Mouse (Mus musculus) heart, adult 11 months (tissue): ENCODE results near the gene Iqck.

Experiments used
- DNase-seq: peaks from one replicate; pipeline ENCODE4 v3.0.0; 2022

Iqck gene

GRCm38 (mm10) chr7:118852611-118853010 is 2.9 kb upstream of the Iqck start:
- DNase-seq, result peak; percentile 90

DNA sequence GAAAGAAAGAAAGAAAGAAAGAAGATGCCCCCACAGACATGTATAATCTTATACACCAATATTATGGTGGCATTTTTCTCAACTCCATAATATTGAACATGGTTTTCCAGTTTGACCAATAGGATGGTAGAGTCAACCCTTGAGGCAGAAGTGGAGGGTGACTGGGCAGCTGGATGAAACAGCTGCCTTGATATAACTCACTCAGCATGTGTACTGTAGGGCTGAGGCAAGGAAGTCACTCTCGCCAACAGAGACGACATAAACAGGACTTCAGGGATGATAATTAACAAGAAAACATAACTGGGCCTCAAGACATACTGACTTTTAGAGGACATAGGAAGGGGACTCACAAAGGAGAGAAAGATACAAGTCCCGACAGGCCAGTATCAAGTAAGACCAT is 946 bp upstream of the Iqck start:
- DNase-seq, result no peak

- DNase-seq, result no peak
Measured at GRCm38 (mm10) chr7:118855877-118856304, 339 bp downstream of the Iqck start, which contains the start of gene Knop1. Knop1 (minus strand) TSS chr7:118856254.

DNA sequence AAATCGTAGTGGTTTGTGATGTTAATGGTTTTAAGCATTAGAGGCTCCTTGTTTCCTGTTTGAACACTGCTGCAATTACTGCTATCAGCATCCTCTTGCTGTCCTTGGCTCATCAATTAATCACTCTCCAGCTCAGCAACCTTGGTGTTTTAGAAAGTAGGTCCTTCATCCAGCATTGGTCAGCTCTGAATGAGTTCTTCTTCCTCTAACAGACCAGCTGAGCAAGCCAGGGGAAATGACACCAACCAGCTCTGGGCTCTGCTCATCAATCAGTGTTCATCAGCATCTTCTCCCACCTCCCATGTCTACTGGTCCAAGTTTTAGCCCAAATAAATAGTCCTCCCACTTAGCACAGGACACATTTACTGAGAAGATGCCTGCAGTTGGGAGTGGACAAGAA is 3.1 kb downstream of the Iqck start:
- no peak for DNase-seq

- no peak for DNase-seq
Measured at GRCm38 (mm10) chr7:118865362-118865761, 9.8 kb downstream of the Iqck start.

- DNase-seq, result peak; percentile 24
Measured at GRCm38 (mm10) chr7:118879466-118880029, 24.0 kb downstream of the Iqck start.

- DNase-seq, result peak; percentile 10
Measured at GRCm38 (mm10) chr7:118883957-118884356, 28.4 kb downstream of the Iqck start.

GRCm38 (mm10) chr7:118884969-118885368 is 29.4 kb downstream of the Iqck start:
- DNase-seq, result peak; percentile 52

DNA sequence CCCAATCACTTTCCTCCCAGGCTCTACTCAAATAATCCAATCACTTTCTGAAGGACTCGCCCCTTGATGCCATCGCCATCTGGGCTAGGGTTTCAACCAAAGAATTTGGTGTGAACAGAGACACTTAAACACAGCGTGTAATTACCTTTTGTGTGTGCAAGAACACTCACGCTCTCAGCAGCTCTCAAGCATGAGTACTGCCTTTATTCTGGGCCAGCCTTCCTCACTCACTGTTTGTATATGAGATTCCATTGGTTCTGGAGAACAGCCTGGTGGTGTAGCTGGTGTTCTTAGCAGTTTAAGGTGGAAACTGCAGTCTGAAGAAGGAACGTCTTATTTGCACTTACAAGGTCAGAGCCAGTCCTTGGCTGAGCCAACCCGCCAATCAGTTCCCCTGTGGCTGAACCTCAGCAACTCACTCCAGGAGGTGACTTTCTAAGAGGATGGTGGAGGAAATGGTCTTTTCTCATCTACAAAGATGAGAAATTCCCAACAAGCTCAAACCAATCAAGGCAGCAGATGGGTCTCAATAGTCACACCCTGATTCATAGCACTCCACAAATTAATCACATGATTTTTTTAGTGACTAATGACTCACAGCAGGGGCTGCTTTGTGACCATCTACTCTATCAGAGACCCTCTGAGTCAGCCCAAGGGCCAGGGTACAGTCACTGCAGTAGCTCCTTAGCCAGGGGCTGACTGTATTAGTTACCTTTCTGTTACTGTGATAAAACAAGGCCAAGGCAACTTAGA is 31.9 kb downstream of the Iqck start:
- peak; percentile 42 for DNase-seq

DNA sequence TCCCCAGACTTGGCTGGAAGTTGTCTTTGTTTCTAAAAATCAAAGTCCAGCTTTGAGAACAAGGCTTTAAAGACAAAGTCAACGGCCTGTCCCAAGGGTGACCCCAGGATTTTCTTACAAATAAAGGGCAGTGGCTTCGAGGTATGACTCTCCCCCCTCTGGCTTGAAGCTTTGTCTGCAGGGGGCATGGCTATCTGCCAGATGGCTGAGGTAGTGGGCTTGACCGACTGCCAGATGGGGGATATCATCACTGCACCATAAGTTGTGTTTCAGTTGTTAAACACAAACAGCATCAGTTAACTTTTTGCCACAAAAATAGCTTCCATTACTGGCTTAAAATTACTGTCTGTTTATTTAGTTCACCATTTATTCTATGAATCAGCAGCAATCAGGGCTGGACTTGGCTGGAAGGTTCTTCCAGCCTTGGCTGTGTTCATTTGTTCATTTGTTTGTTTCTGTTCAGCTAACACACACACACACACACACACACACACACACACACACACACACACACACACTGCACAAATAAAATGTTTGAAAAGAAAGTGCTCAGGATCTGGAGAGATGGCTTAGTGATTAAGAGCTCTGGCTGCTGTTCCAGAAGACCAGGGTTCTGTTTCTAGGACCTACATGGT is 33.6 kb downstream of the Iqck start:
- DNase-seq, result peak; percentile 80

DNA sequence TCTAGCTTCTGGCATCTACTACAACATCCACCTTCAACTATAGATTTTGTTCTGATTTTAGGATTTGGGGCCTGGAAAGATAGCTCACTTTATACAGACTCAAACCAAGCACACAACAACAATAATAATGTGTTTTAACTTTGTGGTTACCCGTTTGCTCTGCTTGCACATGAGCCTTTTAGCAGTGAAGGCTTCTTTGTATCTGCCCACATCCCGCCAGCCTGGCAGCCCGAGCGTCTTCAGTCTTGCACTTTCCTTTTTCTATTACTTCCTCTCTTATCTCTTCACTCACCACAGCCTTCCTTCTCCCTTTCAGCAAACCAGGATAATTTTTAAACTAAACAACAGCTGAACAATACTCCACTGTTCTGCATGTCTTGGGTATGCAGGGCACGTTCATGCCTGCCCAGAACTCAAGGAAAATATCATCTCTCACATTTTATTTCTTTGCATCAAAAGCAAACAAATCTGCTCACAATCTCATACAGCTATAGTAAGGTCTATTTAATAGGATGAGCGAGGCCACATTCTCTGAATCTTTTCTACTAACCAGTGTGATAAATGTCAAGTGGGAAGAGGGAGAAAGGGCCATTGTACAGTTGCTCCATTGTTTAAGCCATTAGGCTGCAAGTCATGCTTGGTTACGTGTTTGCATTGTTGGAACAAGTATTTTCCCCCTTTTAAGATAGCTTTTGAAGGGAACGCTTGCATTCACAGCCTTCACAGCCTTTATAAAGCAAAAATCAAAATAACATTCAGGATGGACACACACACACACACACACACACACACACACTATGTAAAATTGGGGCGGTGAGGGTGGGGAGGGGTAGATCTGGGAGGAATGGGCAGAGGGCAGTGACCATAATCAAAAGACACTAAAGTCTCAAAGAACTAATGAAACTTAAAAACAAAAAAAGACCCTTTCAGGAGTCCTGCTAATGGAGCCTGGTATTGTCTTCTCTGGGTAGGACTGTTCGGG is 40.2 kb downstream of the Iqck start:
- peak; percentile 41 for DNase-seq

GRCm38 (mm10) chr7:118898063-118898462 is 42.5 kb downstream of the Iqck start:
- DNase-seq, result peak; percentile 43

- DNase-seq, result peak; percentile 60
Measured at GRCm38 (mm10) chr7:118900090-118900489, 44.5 kb downstream of the Iqck start.

DNA sequence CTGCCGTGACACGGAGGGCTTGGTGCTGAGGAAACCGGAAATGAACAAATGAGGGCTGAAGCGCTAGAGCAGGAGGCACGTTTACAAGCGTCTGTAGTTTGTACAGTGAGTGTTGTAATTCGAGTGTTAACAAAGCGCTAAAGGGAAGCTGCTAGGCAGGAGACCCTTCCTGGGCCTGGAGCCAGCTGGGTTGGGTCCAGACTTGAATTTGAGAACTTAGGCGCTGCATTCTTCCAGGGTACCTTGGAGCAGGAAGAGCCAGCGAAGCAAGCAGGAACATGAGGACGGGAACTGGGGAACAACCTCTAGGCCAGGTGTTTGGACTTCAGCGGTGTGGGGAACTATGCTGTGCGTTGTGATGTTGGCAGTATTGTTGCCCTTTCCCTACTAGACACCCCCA is 47.4 kb downstream of the Iqck start:
- peak; percentile 87 for DNase-seq

GRCm38 (mm10) chr7:118903879-118904278 is 48.3 kb downstream of the Iqck start:
- peak; percentile 80 for DNase-seq

DNA sequence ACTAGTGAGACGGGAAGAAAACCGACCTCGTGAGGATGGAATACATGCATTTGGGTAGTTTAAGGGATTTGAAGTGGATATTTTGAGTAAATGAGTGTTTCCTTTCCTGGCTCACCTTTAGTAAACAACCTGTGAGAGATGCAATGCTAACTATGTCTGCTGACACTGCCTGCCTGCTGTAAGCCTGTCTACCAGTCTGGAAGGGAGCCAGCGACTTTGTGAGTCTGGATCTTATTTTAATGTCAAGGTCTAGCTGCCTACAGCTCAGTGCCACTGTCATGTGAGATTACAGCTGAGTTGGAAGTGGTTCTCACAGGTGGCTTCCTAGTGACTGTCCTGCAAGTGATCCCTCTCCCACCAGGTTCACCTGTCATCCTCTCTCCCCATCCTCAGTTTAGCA is 49.0 kb downstream of the Iqck start:
- peak; percentile 68 for DNase-seq

- DNase-seq, result peak; percentile 82
Measured at GRCm38 (mm10) chr7:118908961-118909515, 53.5 kb downstream of the Iqck start.

GRCm38 (mm10) chr7:118910464-118910863 is 54.9 kb downstream of the Iqck start:
- DNase-seq, result no peak

DNA sequence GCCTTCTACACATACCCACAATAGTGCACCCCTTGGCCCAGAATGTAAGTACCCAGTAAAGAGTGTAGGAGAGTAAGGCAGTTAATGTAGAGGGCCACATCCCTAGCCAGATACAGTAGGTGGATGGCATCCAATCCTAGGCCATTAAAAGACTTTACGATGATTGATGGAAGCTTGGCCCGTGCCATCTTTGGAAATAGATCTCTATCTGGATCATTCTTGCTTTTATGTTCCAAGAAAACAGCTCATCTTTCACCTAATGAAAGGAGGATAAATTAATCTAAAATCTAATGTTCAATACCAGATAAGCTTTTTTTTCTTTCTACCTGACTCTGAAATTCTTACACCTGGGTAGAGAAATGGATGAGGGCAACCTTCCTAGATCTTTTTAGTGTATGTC is 55.6 kb downstream of the Iqck start:
- DNase-seq, result peak; percentile 76

GRCm38 (mm10) chr7:118911571-118911970 is 56.0 kb downstream of the Iqck start:
- DNase-seq, result peak; percentile 88

DNA sequence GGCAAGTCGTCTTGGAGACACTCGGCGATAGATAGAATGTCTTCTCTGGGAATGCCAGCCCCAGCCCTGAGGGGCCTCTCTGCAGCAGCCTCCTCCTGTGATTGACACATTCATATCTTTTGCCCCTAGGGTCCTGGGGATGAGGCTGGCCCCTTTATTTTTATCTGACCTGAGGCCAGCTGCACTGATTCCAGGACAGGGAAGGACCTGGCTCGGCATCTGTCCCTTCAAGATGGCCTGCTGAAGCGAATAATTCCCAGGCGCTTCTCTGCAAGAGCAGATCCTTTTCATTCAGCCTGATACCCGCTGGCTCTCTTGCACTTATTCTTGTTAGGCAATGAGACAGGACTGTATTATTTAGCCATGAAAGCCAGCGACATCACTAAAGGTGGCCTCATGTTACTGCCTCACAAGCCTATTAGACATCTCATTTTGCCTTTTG is 56.5 kb downstream of the Iqck start:
- peak; percentile 85 for DNase-seq

- peak; percentile 34 for DNase-seq
Measured at GRCm38 (mm10) chr7:118914561-118915165, 59.1 kb downstream of the Iqck start.
